Mouse (Mus musculus): ENCODE results near the gene Cacna1c. TPM values are rescaled to one million over a fixed set of nuclear protein-coding genes. Genes with fewer than 3 reads are reported as not detected.

The Cacna1c gene
- total and polyA plus RNA-seq, 2 experiments from 2014 or later, result 4.2 to 43.3 TPM

- Histone ChIP-seq H3K36me3 (ENCODE audit: insufficient read depth) (peaks cover 12% of the 10 kb centered on the region; the same call in 1 of the 2 replicates), H3K27ac (ENCODE audit: low read depth, low read length) (no peak overlapping the region), H3K9ac (no peak overlapping the region), H3K4me2 (ENCODE audit: low read depth) (no peak overlapping the region), H3K27me3 (ENCODE audit: insufficient read depth, low read length) (no peaks in the 10 kb centered on the region), H3K4me1 (ENCODE audit: insufficient read depth) (peaks cover 17% of the 10 kb centered on the region), H3K9me3 (ENCODE audit: low read length) (no peaks in the 10 kb centered on the region), H3K4me3 (ENCODE audit: low read depth, low read length) (no peak overlapping the region)
- WGBS, result 67% methylated on average over 6 of the region's 6 CpGs
- peak; percentile 22 for DNase-seq
- no peak for TF ChIP-seq CTCF (IDR thresholded peaks at IDR 0.05; ENCODE audit: low read depth)
- 0 out of 2 replicates have a peak, but pooled peaks have one; percentile 23 for ATAC-seq
Measured at GRCm38 (mm10) chr6:118737078-118737477, 459.1 kb downstream of the Cacna1c start.

DNA sequence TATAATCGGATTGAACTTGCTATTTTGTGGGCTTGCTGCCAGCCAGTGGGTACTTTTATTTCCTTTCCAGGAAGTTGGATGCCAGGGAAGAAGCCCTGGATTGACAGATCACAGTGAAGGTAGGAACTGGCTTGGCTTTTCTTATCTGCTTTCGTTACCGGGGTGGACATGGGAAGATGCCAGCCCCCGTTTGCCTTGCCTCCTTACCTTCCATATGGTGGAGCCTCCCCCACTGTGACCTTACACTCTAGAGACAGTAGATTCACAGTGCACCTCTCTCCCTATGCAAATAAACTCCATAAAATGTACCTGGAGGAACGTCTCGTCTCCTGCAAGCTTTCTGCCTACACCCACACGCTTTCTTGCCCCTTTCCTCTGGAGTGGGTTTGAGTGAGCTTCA is 459.7 kb downstream of the Cacna1c start:
- DNase-seq (no peak), ATAC-seq (no peak)
- 78% methylated on average over 7 of the region's 7 CpGs for WGBS
- Histone ChIP-seq H3K36me3 (ENCODE audit: insufficient read depth) (peaks cover 12% of the 10 kb centered on the region; the same call in 1 of the 2 replicates), H3K4me3 (ENCODE audit: low read depth, low read length) (no peak overlapping the region), H3K4me2 (ENCODE audit: low read depth) (no peak overlapping the region), H3K27ac (ENCODE audit: low read depth, low read length) (no peak overlapping the region), H3K9ac (no peak overlapping the region), H3K9me3 (ENCODE audit: low read length) (no peaks in the 10 kb centered on the region), H3K4me1 (ENCODE audit: insufficient read depth) (peaks cover 17% of the 10 kb centered on the region), H3K27me3 (ENCODE audit: insufficient read depth, low read length) (no peaks in the 10 kb centered on the region)
- TF ChIP-seq CTCF (IDR thresholded peaks at IDR 0.05; ENCODE audit: low read depth), result no peak

DNA sequence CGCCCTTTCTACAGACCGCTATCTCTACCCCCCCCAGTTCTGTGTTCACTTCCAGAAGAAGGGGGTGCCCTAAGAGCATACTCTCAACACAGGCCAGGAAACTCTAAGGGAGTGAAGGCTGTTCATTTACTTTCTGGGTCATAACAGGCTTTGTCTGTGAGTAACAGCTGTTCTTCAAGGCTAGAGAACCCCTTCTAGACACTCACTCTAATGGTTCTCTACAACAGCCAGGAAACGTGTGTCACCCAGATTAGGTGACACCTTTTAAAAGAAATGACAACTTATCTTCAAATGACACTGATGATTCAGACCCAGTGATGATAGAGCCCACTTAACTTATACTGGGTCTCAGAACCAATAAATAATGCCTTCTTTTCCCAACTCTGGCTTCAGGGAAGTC is 461.1 kb downstream of the Cacna1c start:
- Histone ChIP-seq H3K27ac (ENCODE audit: low read depth, low read length) (no peak overlapping the region), H3K9ac (no peak overlapping the region), H3K4me2 (ENCODE audit: low read depth) (no peak overlapping the region), H3K4me1 (ENCODE audit: insufficient read depth) (peaks cover 9% of the 10 kb centered on the region), H3K4me3 (ENCODE audit: low read depth, low read length) (no peak overlapping the region), H3K9me3 (ENCODE audit: low read length) (no peaks in the 10 kb centered on the region), H3K36me3 (ENCODE audit: insufficient read depth) (peaks cover 13% of the 10 kb centered on the region), H3K27me3 (ENCODE audit: insufficient read depth, low read length) (no peaks in the 10 kb centered on the region)
- no peak for ATAC-seq
- DNase-seq, result no peak
- WGBS, result 89% methylated on average over 3 of the region's 3 CpGs
- no peak for TF ChIP-seq CTCF (IDR thresholded peaks at IDR 0.05; ENCODE audit: low read depth)

DNA sequence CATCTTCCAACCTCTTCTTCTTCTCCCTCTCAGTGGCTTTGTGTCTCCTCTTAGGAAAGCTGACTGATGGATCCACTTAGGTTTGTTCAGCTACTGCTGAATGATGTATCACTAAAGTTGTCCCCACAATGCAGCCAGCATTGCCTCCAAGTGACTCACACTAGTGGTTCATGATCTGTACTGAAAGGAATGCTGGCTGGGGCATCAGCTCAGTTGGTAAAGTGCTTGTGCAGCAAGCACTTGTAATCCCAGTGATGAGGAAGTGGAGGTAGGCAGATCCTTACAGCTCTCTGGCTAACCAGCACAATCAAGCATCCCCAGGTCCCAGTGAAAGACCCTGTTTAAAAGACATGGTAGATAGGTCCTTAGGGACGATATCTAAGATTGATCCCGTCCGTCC is 464.3 kb downstream of the Cacna1c start:
- Histone ChIP-seq H3K27ac (ENCODE audit: low read depth, low read length) (no peak overlapping the region), H3K9ac (no peak overlapping the region), H3K4me3 (ENCODE audit: low read depth, low read length) (no peak overlapping the region), H3K36me3 (ENCODE audit: insufficient read depth) (peaks cover 25% of the 10 kb centered on the region), H3K9me3 (ENCODE audit: low read length) (no peaks in the 10 kb centered on the region), H3K4me2 (ENCODE audit: low read depth) (no peak overlapping the region), H3K4me1 (ENCODE audit: insufficient read depth) (peaks cover under 1% of the 10 kb centered on the region; the same call in 1 of the 2 replicates), H3K27me3 (ENCODE audit: insufficient read depth, low read length) (no peaks in the 10 kb centered on the region)
- ATAC-seq, result no peak
- 95% methylated on average over 3 of the region's 3 CpGs for WGBS
- no peak for DNase-seq
- TF ChIP-seq CTCF (IDR thresholded peaks at IDR 0.05; ENCODE audit: low read depth), result no peak

DNA sequence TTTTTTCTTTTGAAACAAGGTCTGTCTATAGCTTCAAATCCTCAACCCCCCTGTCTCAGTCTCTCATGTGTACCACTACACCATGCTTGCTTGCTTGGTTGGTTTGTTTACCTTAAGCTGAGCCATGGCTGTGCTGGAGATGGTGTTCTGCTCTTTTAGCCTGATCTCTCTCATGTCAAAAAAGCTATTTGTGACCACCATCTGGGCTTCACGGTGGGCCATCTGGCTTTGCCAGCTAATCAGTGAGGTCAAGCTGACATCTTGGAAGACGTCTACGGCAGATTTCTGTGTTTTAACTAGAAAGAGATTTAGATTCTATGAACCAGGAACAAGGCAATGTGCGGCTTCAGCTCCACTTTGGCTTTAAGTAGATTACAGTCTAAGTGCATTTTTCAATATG is 471.3 kb downstream of the Cacna1c start:
- TF ChIP-seq CTCF (IDR thresholded peaks at IDR 0.05; ENCODE audit: low read depth), result no peak
- peak; percentile 66; the same call in 1 of the 2 replicates for ATAC-seq
- no peak overlapping the region for H3K4me2 ChIP-seq (ENCODE audit: low read depth)
- peaks cover 9% of the 10 kb centered on the region; the same call in 1 of the 2 replicates for H3K36me3 ChIP-seq (ENCODE audit: insufficient read depth)
- no peaks in the 10 kb centered on the region for H3K4me1 ChIP-seq (ENCODE audit: insufficient read depth)
- H3K27me3 ChIP-seq (ENCODE audit: insufficient read depth, low read length), result no peaks in the 10 kb centered on the region
- DNase-seq, result peak; percentile 29
- H3K9me3 ChIP-seq (ENCODE audit: low read length), result no peaks in the 10 kb centered on the region
- 0 out of 2 replicates have a peak overlapping the region, but pooled peaks have one; percentile 36 for H3K27ac ChIP-seq (ENCODE audit: low read depth, low read length)
- WGBS, result 47% methylated on average over 4 of the region's 4 CpGs
- no peak overlapping the region for H3K9ac ChIP-seq
- H3K4me3 ChIP-seq (ENCODE audit: low read depth, low read length), result no peak overlapping the region

- no peaks in the 10 kb centered on the region for H3K27me3 ChIP-seq (ENCODE audit: insufficient read depth, low read length)
- 65% methylated on average over 6 of the region's 6 CpGs for WGBS
- DNase-seq, result no peak
- H3K4me1 ChIP-seq (ENCODE audit: insufficient read depth), result no peaks in the 10 kb centered on the region
- H3K4me3 ChIP-seq (ENCODE audit: low read depth, low read length), result no peak overlapping the region
- ATAC-seq, result peak; percentile 32; the same call in 1 of the 2 replicates
- H3K4me2 ChIP-seq (ENCODE audit: low read depth), result no peak overlapping the region
- H3K36me3 ChIP-seq (ENCODE audit: insufficient read depth), result peaks cover 4% of the 10 kb centered on the region; the same call in 1 of the 2 replicates
- no peak overlapping the region for H3K9ac ChIP-seq
- no peaks in the 10 kb centered on the region for H3K9me3 ChIP-seq (ENCODE audit: low read length)
- 0 out of 2 replicates have a peak overlapping the region, but pooled peaks have one; percentile 36 for H3K27ac ChIP-seq (ENCODE audit: low read depth, low read length)
- no peak for TF ChIP-seq CTCF (IDR thresholded peaks at IDR 0.05; ENCODE audit: low read depth)
Measured at GRCm38 (mm10) chr6:118724388-118724787, 471.8 kb downstream of the Cacna1c start.

- no peaks in the 10 kb centered on the region for H3K9me3 ChIP-seq (ENCODE audit: low read length)
Measured at GRCm38 (mm10) chr6:118722336-118722735, 473.9 kb downstream of the Cacna1c start.

More at GRCm38 (mm10) chr6:118722336-118722735, 473.9 kb downstream of the Cacna1c start:
- no peak overlapping the region for H3K4me2 ChIP-seq (ENCODE audit: low read depth)
- H3K4me3 ChIP-seq (ENCODE audit: low read depth, low read length), result no peak overlapping the region
- H3K36me3 ChIP-seq (ENCODE audit: insufficient read depth), result peaks cover 3% of the 10 kb centered on the region; the same call in 1 of the 2 replicates
- no peak overlapping the region for H3K27ac ChIP-seq (ENCODE audit: low read depth, low read length)
- no peak for ATAC-seq
- TF ChIP-seq CTCF (IDR thresholded peaks at IDR 0.05; ENCODE audit: low read depth), result no peak
- WGBS, result 67% methylated on average over 6 of the region's 6 CpGs
- DNase-seq, result no peak
- no peaks in the 10 kb centered on the region for H3K27me3 ChIP-seq (ENCODE audit: insufficient read depth, low read length)
- H3K9ac ChIP-seq, result no peak overlapping the region
- H3K4me1 ChIP-seq (ENCODE audit: insufficient read depth), result no peaks in the 10 kb centered on the region

Measured in forebrain, postnatal 0 days (tissue).